Mouse (Mus musculus): ENCODE data around the gene Gm4312. TPM values are rescaled to one million over a fixed set of nuclear protein-coding genes. Genes with fewer than 3 reads are reported as not detected.

The Gm4312 gene
- total RNA-seq (2023): not detected

GRCm38 (mm10) chr10:100382460-100382859 is at the start of gene Gm4312:
Gm4312 (minus strand) TSS chr10:100382560.

GRCm38 (mm10) chr10:100361038-100361437 is 21.3 kb downstream of the Gm4312 start, which contains the start of gene Gm4307:
Gm4307 (plus strand) TSS chr10:100361338.

GRCm38 (mm10) chr10:100350793-100351192 is 31.6 kb downstream of the Gm4312 start, which contains the start of gene Gm4305:
Gm4305 (plus strand) TSS chr10:100351093.

GRCm38 (mm10) chr10:100345672-100346071 is 36.7 kb downstream of the Gm4312 start, which contains the start of gene Gm4303:
Gm4303 (plus strand) TSS chr10:100345972.

GRCm38 (mm10) chr10:100340536-100340935 is 41.8 kb downstream of the Gm4312 start, which contains the start of gene Gm4302:
Gm4302 (plus strand) TSS chr10:100340836.

GRCm38 (mm10) chr10:100335376-100335775 is 47.0 kb downstream of the Gm4312 start, which contains the start of gene Gm4301:
Gm4301 (plus strand) TSS chr10:100335676.

Other genes starting within 250 kb of the Gm4312 start
- gene Gm4301, start 46.9 kb downstream of the Gm4312 start, total RNA-seq (2023): not detected
- gene Gm4302, start 41.7 kb downstream of the Gm4312 start, total RNA-seq (2023): not detected
- gene Gm4303, start 36.6 kb downstream of the Gm4312 start, total RNA-seq (2023): not detected
- not detected for gene Gm4305, start 31.5 kb downstream of the Gm4312 start, total RNA-seq (2023)
- gene Gm4307, start 21.2 kb downstream of the Gm4312 start, total RNA-seq (2023): not detected
- gene Tmtc3, start 104.8 kb upstream of the Gm4312 start, total RNA-seq (2023): 10 to 100 TPM; 11.7 to 12.5 TPM
- gene Cep290, start 105.0 kb upstream of the Gm4312 start, total RNA-seq (2023): 1 to 10 TPM; 5.3 to 6.7 TPM
- gene 4930430F08Rik, start 207.9 kb upstream of the Gm4312 start, total RNA-seq (2023): 1 to 10 TPM; 3.3 to 6.6 TPM
- not detected for gene 1700017N19Rik, start 207.9 kb upstream of the Gm4312 start, total RNA-seq (2023)